ENCODE assay signal across 9 mouse cellular contexts in the genomic region with DNA sequence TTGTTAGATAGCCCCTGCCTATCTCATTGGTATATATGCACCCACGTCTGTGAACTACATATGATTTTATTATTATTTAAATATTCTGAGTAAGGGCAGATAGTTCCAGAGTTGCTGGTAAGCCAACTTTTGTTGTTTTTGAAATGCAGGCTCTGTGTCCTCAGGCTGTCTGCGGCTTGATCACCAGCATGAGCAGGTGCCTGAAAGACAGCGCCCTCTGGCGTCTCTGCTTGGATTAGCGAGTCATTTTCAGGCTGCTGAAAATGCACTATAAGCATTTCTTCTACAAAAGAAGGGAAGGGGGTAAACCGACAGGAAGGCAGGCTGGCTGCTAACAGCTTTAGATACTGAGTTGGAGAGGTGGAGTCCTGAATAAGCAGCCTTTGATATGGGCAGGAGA.
A peak's percentile ranks its signal among the peaks of the same experiment; 100 is the strongest.
DNase-seq lines count a peak whose midpoint lies in the region; ATAC-seq and TF ChIP-seq lines count a peak whose summit lies in the region.
"Had no signal": no experiment of that assay in that cellular context is flagged by ENCODE, and none has a peak within 500 bp of the region (broad histone marks: within the 10 kb centered on the region; RNA-seq: fewer than 3 reads in every experiment).

No protein-coding gene starts in this region.

- no peak for TF ChIP-seq POLR2A in heart, adult 2 months (IDR thresholded peaks at IDR 0.05; ENCODE audit: insufficient read depth, low read depth, low read length)

- peak; percentile 15 to 52 for DNase-seq in heart, adult 2 months
- DNase-seq in heart, postnatal 25 days (ENCODE audit: low spot score), result no peak
- DNase-seq in adrenal gland, postnatal 4 days (ENCODE audit: low spot score in 2 of 2), result peak; percentile 13 to 45
- peak; percentile 74 for DNase-seq in embryonic facial prominence, embryonic 10.5 days (ENCODE audit: low spot score)
- DNase-seq in heart, postnatal 0 days (ENCODE audit: low spot score), result peak; percentile 46
- peak; percentile 89 to 91 for DNase-seq in layer of hippocampus, postnatal 10 days (ENCODE audit: low spot score in 2 of 2)
- DNase-seq in lung, postnatal 36 days, result peak; percentile 59
- DNase-seq in telencephalon, adult 2 months (ENCODE audit: low read depth, low spot score), result peak; percentile 50

- H3K27ac ChIP-seq in heart, adult 2 months, result no peak overlapping the region
- no peak overlapping the region for H3K27ac ChIP-seq in embryonic facial prominence, embryonic 10.5 days (replicated peaks)
- H3K27ac ChIP-seq in heart, postnatal 0 days (ENCODE audit: low read depth), result no peak overlapping the region
- H3K27ac ChIP-seq: stomach, embryonic 15.5 days had no signal

- H3K4me3 ChIP-seq in heart, adult 2 months, result no peak overlapping the region
- H3K4me3 ChIP-seq in embryonic facial prominence, embryonic 10.5 days, result no peak overlapping the region
- H3K4me3 ChIP-seq in heart, postnatal 0 days (ENCODE audit: low read depth, low read length), result no peak overlapping the region
- H3K4me3 ChIP-seq: stomach, embryonic 15.5 days had no signal

- intact Hi-C loops in heart, adult 2 months (cut with DNase I), result loop anchor here (2.0 to 5.0 kb wide), 2 partner anchors 910 to 925 kb away; no protein-coding TSS in a partner anchor
- intact Hi-C loops in heart, postnatal 25 days (cut with DNase I), result loop anchor here (5.0 kb wide), 2 partner anchors 910 to 925 kb away; no protein-coding TSS in a partner anchor

- peak; percentile 77 for TF ChIP-seq CTCF in heart, adult 2 months (IDR thresholded peaks at IDR 0.05)
- TF ChIP-seq CTCF in heart, postnatal 0 days (IDR thresholded peaks at IDR 0.05; ENCODE audit: low read depth), result peak; percentile 77

- H3K27me3 ChIP-seq in heart, adult 2 months (ENCODE audit: control insufficient read depth, insufficient read depth, low read length), result no peaks in the 10 kb centered on the region; the same call in 1 of the 2 replicates
- H3K27me3 ChIP-seq in embryonic facial prominence, embryonic 10.5 days (replicated peaks; ENCODE audit: low read depth, poor library complexity, severe bottlenecking), result no peaks in the 10 kb centered on the region
- H3K27me3 ChIP-seq in heart, postnatal 0 days (ENCODE audit: control insufficient read depth, insufficient read depth, low read length), result no peaks in the 10 kb centered on the region
- H3K27me3 ChIP-seq: stomach, embryonic 15.5 days had no signal

- no peaks in the 10 kb centered on the region for H3K36me3 ChIP-seq in heart, adult 2 months (ENCODE audit: control insufficient read depth, insufficient read depth, low read length)
- no peaks in the 10 kb centered on the region for H3K36me3 ChIP-seq in embryonic facial prominence, embryonic 10.5 days (replicated peaks)
- H3K36me3 ChIP-seq in heart, postnatal 0 days (replicated peaks; ENCODE audit: control insufficient read depth, insufficient read depth, low read length), result no peaks in the 10 kb centered on the region
- H3K36me3 ChIP-seq: stomach, embryonic 15.5 days had no signal

- no peaks in the 10 kb centered on the region for H3K4me1 ChIP-seq in heart, adult 2 months (ENCODE audit: control insufficient read depth, insufficient read depth, low read length)
- no peaks in the 10 kb centered on the region for H3K4me1 ChIP-seq in embryonic facial prominence, embryonic 10.5 days
- no peaks in the 10 kb centered on the region for H3K4me1 ChIP-seq in heart, postnatal 0 days (ENCODE audit: control insufficient read depth, insufficient read depth)
- H3K4me1 ChIP-seq: stomach, embryonic 15.5 days had no signal

- TF ChIP-seq EP300 in heart, adult 2 months (IDR thresholded peaks at IDR 0.05; ENCODE audit: insufficient read depth, low read depth, low read length), result no peak
- no peak for TF ChIP-seq EP300 in heart, postnatal 0 days (IDR thresholded peaks at IDR 0.05; ENCODE audit: low read depth)

- ATAC-seq in heart, postnatal 0 days (ENCODE audit: insufficient read depth, low read depth), result no peak

- H3K9me3 ChIP-seq in embryonic facial prominence, embryonic 10.5 days, result no peaks in the 10 kb centered on the region
- H3K9me3 ChIP-seq in heart, postnatal 0 days (replicated peaks; ENCODE audit: control insufficient read depth, low read length), result no peaks in the 10 kb centered on the region
- H3K9me3 ChIP-seq: stomach, embryonic 15.5 days had no signal

- no peak overlapping the region for H3K4me2 ChIP-seq in heart, postnatal 0 days (ENCODE audit: low read depth, low read length)
- H3K4me2 ChIP-seq: stomach, embryonic 15.5 days had no signal

- WGBS in heart, adult 2 months, result 6% methylated on average over 6 of the region's 6 CpGs
- 6% methylated on average over 6 of the region's 6 CpGs for WGBS in embryonic facial prominence, embryonic 10.5 days
- WGBS in heart, postnatal 0 days, result 5% methylated on average over 6 of the region's 6 CpGs

- H3K79me2 ChIP-seq in heart, adult 2 months (replicated peaks; ENCODE audit: control insufficient read depth, insufficient read depth, low read length), result no peaks in the 10 kb centered on the region

- no peak overlapping the region for H3K9ac ChIP-seq in heart, adult 2 months (ENCODE audit: low read depth, low read length)
- no peak overlapping the region for H3K9ac ChIP-seq in heart, postnatal 0 days (replicated peaks; ENCODE audit: low read depth, low read length)
- H3K9ac ChIP-seq: stomach, embryonic 15.5 days had no signal
